Mouse (Mus musculus) cerebral cortex, adult 2 months (tissue): ENCODE results near the gene Spta1.

Experiments used
- WGBS: fragments of 180-500 bp; shearing (Covaris S2); methylation state at CpG from one replicate; pipeline ENCODE4 v1.1.7; 2018; 5-methylcytosine and 5-hydroxymethylcytosine counted together

Gene Spta1

GRCm38 (mm10) chr1:174267816-174268215 is 95.2 kb downstream of the Spta1 start:
- 90% methylated on average over 4 of the region's 4 CpGs for WGBS

GRCm38 (mm10) chr1:174269162-174269561 is 96.6 kb downstream of the Spta1 start:
- WGBS, result 68% methylated on average over 4 of the region's 4 CpGs

GRCm38 (mm10) chr1:174270643-174271042 is 98.1 kb downstream of the Spta1 start:
- WGBS, result 88% methylated on average over 3 of the region's 3 CpGs
